In the genomic region with DNA sequence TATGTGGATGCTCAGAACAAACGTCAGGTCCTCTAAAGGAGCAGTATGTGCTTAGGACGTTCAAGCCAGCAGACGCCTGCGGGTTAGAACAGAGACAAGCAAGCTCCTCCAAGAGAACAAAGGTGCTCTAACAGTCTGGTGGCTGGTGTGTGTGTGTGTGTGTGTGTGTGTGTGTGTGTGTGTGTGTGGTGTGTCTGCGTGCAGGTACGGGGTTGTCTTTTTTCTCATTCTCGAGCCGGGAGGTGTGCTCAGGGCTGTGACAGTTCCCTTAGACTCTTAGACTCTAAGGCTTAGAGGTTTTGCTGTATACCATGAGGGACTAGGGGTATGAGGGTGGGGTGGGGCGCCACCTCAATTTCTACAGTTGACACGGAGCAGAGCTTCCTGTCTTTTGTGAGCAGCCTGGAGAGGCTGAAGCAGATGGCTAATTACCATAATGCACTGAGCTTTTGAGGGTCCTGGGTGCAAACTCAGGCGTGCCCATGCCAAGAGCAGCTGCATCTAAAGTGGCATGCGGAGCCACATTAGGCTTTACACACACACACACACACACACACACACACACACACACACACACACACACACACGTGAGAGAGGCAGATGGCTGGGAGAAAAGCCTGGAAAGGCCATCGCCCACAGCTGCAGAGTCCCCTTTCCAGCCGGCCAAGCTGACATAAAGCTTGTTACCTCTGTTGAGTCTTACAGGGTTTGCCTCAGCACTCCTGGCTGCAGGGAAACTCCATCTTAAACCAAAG, we compare ENCODE assay signal across 12 mouse cellular contexts.
DNase-seq lines count a peak whose midpoint lies in the region; ATAC-seq and TF ChIP-seq lines count a peak whose summit lies in the region.
"Had no signal": no experiment of that assay in that cellular context is flagged by ENCODE, and none has a peak within 500 bp of the region (broad histone marks: within the 10 kb centered on the region; RNA-seq: fewer than 3 reads in every experiment).

No protein-coding gene starts in this region.

- TF ChIP-seq EP300 in stomach, postnatal 0 days (optimal IDR thresholded peaks at IDR 0.05), result no peak

- ATAC-seq in embryonic facial prominence, embryonic 12.5 days (ENCODE audit: insufficient number of reproducible peaks, insufficient read depth, low FRiP score, low TSS enrichment), result 0 out of 2 replicates have a peak, but pooled peaks have one; percentile 52
- peak; percentile 61; the same call in 1 of the 2 replicates for ATAC-seq in stomach, embryonic 14.5 days (ENCODE audit: insufficient number of reproducible peaks, insufficient read depth, low FRiP score, low read depth)
- no peak for ATAC-seq in stomach, postnatal 0 days (ENCODE audit: low FRiP score, low TSS enrichment)
- peak; percentile 31; the same call in 1 of the 2 replicates for ATAC-seq in midbrain, postnatal 0 days (ENCODE audit: low FRiP score)
- ATAC-seq: activated CD4-positive, CD25-positive, alpha-beta regulatory T cell, adult 4 months had no signal

- DNase-seq in embryonic facial prominence, embryonic 10.5 days (ENCODE audit: low spot score), result no peak
- no peak for DNase-seq in stomach, postnatal 0 days (ENCODE audit: low spot score)
- peak; percentile 77 for DNase-seq in midbrain, postnatal 0 days (ENCODE audit: low spot score)
- DNase-seq in kidney, adult 18-20 months, result no peak
- no peak for DNase-seq in ovary, postnatal 36 days (ENCODE audit: low spot score)
- DNase-seq in kidney, postnatal 10 days, result no peak
- DNase-seq: cerebellum, adult 11-12 months; heart, postnatal 4 days had no signal

- no peak overlapping the region for H3K27ac ChIP-seq in embryonic facial prominence, embryonic 12.5 days
- no peak overlapping the region for H3K27ac ChIP-seq in embryonic facial prominence, embryonic 10.5 days (replicated peaks)
- no peak overlapping the region for H3K27ac ChIP-seq in stomach, embryonic 14.5 days (ENCODE audit: low read length)
- no peak overlapping the region for H3K27ac ChIP-seq in stomach, postnatal 0 days (replicated peaks)
- H3K27ac ChIP-seq in midbrain, postnatal 0 days (ENCODE audit: low read depth, low read length), result no peak overlapping the region
- H3K27ac ChIP-seq: macrophage had no signal

- H3K4me3 ChIP-seq in embryonic facial prominence, embryonic 12.5 days, result no peak overlapping the region
- H3K4me3 ChIP-seq in embryonic facial prominence, embryonic 10.5 days, result no peak overlapping the region
- H3K4me3 ChIP-seq in stomach, embryonic 14.5 days (ENCODE audit: low read depth, low read length), result no peak overlapping the region
- H3K4me3 ChIP-seq in stomach, postnatal 0 days (ENCODE audit: low read depth, low read length), result no peak overlapping the region
- no peak overlapping the region for H3K4me3 ChIP-seq in midbrain, postnatal 0 days (ENCODE audit: low read depth, low read length)

- H3K9ac ChIP-seq in embryonic facial prominence, embryonic 12.5 days, result no peak overlapping the region
- H3K9ac ChIP-seq in stomach, embryonic 14.5 days (replicated peaks; ENCODE audit: low read depth, low read length), result no peak overlapping the region
- H3K9ac ChIP-seq in stomach, postnatal 0 days (ENCODE audit: low read length), result no peak overlapping the region
- H3K9ac ChIP-seq in midbrain, postnatal 0 days (replicated peaks; ENCODE audit: low read length, poor library complexity, severe bottlenecking), result no peak overlapping the region

- no peak for TF ChIP-seq CTCF in stomach, postnatal 0 days (IDR thresholded peaks at IDR 0.05; ENCODE audit: low read depth)
- TF ChIP-seq CTCF in midbrain, postnatal 0 days (IDR thresholded peaks at IDR 0.05), result no peak

- H3K4me2 ChIP-seq in embryonic facial prominence, embryonic 12.5 days (replicated peaks), result no peak overlapping the region
- H3K4me2 ChIP-seq in stomach, embryonic 14.5 days (replicated peaks; ENCODE audit: low read depth, low read length), result no peak overlapping the region
- H3K4me2 ChIP-seq in stomach, postnatal 0 days (replicated peaks; ENCODE audit: low read depth), result no peak overlapping the region
- no peak overlapping the region for H3K4me2 ChIP-seq in midbrain, postnatal 0 days (ENCODE audit: low read depth, low read length, poor library complexity, severe bottlenecking)

- no peaks in the 10 kb centered on the region for H3K27me3 ChIP-seq in embryonic facial prominence, embryonic 12.5 days
- no peaks in the 10 kb centered on the region for H3K27me3 ChIP-seq in embryonic facial prominence, embryonic 10.5 days (replicated peaks; ENCODE audit: low read depth, poor library complexity, severe bottlenecking)
- no peaks in the 10 kb centered on the region for H3K27me3 ChIP-seq in stomach, embryonic 14.5 days (ENCODE audit: control insufficient read depth, insufficient read depth, low read length)
- no peaks in the 10 kb centered on the region for H3K27me3 ChIP-seq in stomach, postnatal 0 days (ENCODE audit: control insufficient read depth, insufficient read depth, low read length)
- no peaks in the 10 kb centered on the region for H3K27me3 ChIP-seq in midbrain, postnatal 0 days (ENCODE audit: insufficient read depth, low read length)

- no peaks in the 10 kb centered on the region for H3K4me1 ChIP-seq in embryonic facial prominence, embryonic 12.5 days
- no peaks in the 10 kb centered on the region; the same call in 1 of the 2 replicates for H3K4me1 ChIP-seq in embryonic facial prominence, embryonic 10.5 days
- no peaks in the 10 kb centered on the region for H3K4me1 ChIP-seq in stomach, embryonic 14.5 days (ENCODE audit: control insufficient read depth, insufficient read depth, low read length)
- no peaks in the 10 kb centered on the region for H3K4me1 ChIP-seq in stomach, postnatal 0 days (replicated peaks; ENCODE audit: control insufficient read depth, insufficient read depth)
- no peaks in the 10 kb centered on the region for H3K4me1 ChIP-seq in midbrain, postnatal 0 days (ENCODE audit: insufficient read depth, low read length)

- H3K36me3 ChIP-seq in embryonic facial prominence, embryonic 12.5 days, result no peaks in the 10 kb centered on the region
- H3K36me3 ChIP-seq in embryonic facial prominence, embryonic 10.5 days (replicated peaks), result no peaks in the 10 kb centered on the region
- no peaks in the 10 kb centered on the region for H3K36me3 ChIP-seq in stomach, embryonic 14.5 days (ENCODE audit: control insufficient read depth, insufficient read depth, low read length)
- no peaks in the 10 kb centered on the region for H3K36me3 ChIP-seq in stomach, postnatal 0 days (ENCODE audit: control insufficient read depth, insufficient read depth, low read length)
- H3K36me3 ChIP-seq in midbrain, postnatal 0 days (ENCODE audit: insufficient read depth, low read length), result no peaks in the 10 kb centered on the region

- no peaks in the 10 kb centered on the region for H3K9me3 ChIP-seq in embryonic facial prominence, embryonic 12.5 days
- 0 out of 2 replicates have a peak, but pooled peaks cover 4% of the 10 kb centered on the region for H3K9me3 ChIP-seq in embryonic facial prominence, embryonic 10.5 days
- no peaks in the 10 kb centered on the region for H3K9me3 ChIP-seq in stomach, embryonic 14.5 days (ENCODE audit: control insufficient read depth, low read depth, low read length)
- no peaks in the 10 kb centered on the region for H3K9me3 ChIP-seq in stomach, postnatal 0 days (ENCODE audit: control insufficient read depth, low read length)
- no peaks in the 10 kb centered on the region for H3K9me3 ChIP-seq in midbrain, postnatal 0 days (ENCODE audit: low read length)

- WGBS in embryonic facial prominence, embryonic 12.5 days, result 73% methylated on average over 14 of the region's 15 CpGs
- 79% methylated on average over 15 of the region's 15 CpGs for WGBS in embryonic facial prominence, embryonic 10.5 days
- 69% methylated on average over 15 of the region's 15 CpGs for WGBS in stomach, embryonic 14.5 days
- WGBS in stomach, postnatal 0 days, result 67% methylated on average over 15 of the region's 15 CpGs
- 48% methylated on average over 15 of the region's 15 CpGs for WGBS in midbrain, postnatal 0 days
